Mouse (Mus musculus) MEL (cell line): ENCODE data around the gene Tmc6. TPM values are rescaled to one million over a fixed set of nuclear protein-coding genes. Genes with fewer than 3 reads are reported as not detected.

Experiments used
- DNase-seq: peaks from one replicate; pipeline ENCODE4 v3.0.0; 2011; ENCODE audit warnings: low read depth, low spot score
- H3K27ac ChIP-seq: 2 replicates; pipeline ENCODE4 v1.5.1; 2012; ENCODE audit warnings: low read depth, mild to moderate bottlenecking, control low read depth, low read length, moderate library complexity; ENCODE audit not compliant: control insufficient read depth
- H3K27me3 ChIP-seq, 2 experiments: fragments of 150-350 bp in 1 of 2; sonication (generic) in 1 of 2; 2 replicates each; pipeline ENCODE4 v1.6.1; 2012; ENCODE audit warnings: low read length in 2 of 2, mild to moderate bottlenecking in 2 of 2, improper control_type of control experiment in 1 of 2, moderate library complexity in 1 of 2; ENCODE audit not compliant: insufficient read depth in 2 of 2, control insufficient read depth in 1 of 2
- H3K36me3 ChIP-seq, 2 experiments: 2 replicates each; pipeline ENCODE4 v1.6.1; 2012 to 2014; ENCODE audit warnings: low read length in 2 of 2, improper control_type of control experiment in 1 of 2, inconsistent platforms in 1 of 2, mild to moderate bottlenecking in 1 of 2; ENCODE audit not compliant: insufficient read depth in 2 of 2, control insufficient read depth in 1 of 2
- H3K4me1 ChIP-seq, 2 experiments: fragments of 150-350 bp in 1 of 2; sonication (generic) in 1 of 2; 2 replicates each; pipeline ENCODE4 v1.6.1; 2012; ENCODE audit warnings: low read length in 2 of 2, improper control_type of control experiment in 1 of 2, mild to moderate bottlenecking in 1 of 2; ENCODE audit not compliant: insufficient read depth in 2 of 2, control insufficient read depth in 1 of 2
- H3K4me3 ChIP-seq, 2 experiments: fragments of 150-350 bp in 1 of 2; sonication (generic) in 1 of 2; 2 replicates each; pipeline ENCODE4 v1.5.1; 2012; ENCODE audit warnings: low read depth in 2 of 2, low read length in 2 of 2, mild to moderate bottlenecking in 2 of 2, moderate library complexity in 2 of 2, control low read depth in 1 of 2, improper control_type of control experiment in 1 of 2; ENCODE audit not compliant: control insufficient read depth in 1 of 2, insufficient read depth in 1 of 2
- H3K79me2 ChIP-seq: 2 replicates; pipeline ENCODE4 v1.6.1; 2012; ENCODE audit warnings: mild to moderate bottlenecking, low read length, moderate library complexity; ENCODE audit not compliant: control insufficient read depth, poor library complexity, insufficient read depth
- H3K9ac ChIP-seq: 2 replicates; pipeline ENCODE4 v1.6.1; 2012; ENCODE audit warnings: low read depth, mild to moderate bottlenecking, control low read depth, low read length, moderate library complexity; ENCODE audit not compliant: control insufficient read depth, poor library complexity, severe bottlenecking
- H3K9me3 ChIP-seq: fragments of 150-350 bp; sonication (generic); replicated peaks from 2 replicates; pipeline ENCODE4 v1.6.1; 2012; ENCODE audit warnings: mild to moderate bottlenecking, low read length, improper control_type of control experiment, moderate library complexity; ENCODE audit not compliant: insufficient read depth
- BHLHE40 ChIP-seq: IDR thresholded peaks from 2 replicates; pipeline ENCODE4 v1.6.1; 2012; ENCODE audit warnings: low read depth, mild to moderate bottlenecking, inconsistent platforms, low read length, improper control_type of control experiment, borderline replicate concordance
- CHD1 ChIP-seq: IDR thresholded peaks from 2 replicates; pipeline ENCODE4 v1.6.1; 2012; ENCODE audit warnings: low read depth, mild to moderate bottlenecking, inconsistent platforms, low read length, improper control_type of control experiment
- CTCF ChIP-seq, 3 experiments: IDR thresholded peaks in 2 of 3; conservative IDR thresholded peaks in 1 of 3; 2 replicates each; pipeline ENCODE4 v1.5.1; 2011 to 2012; ENCODE audit warnings: low read length in 3 of 3, low read depth in 2 of 3, mild to moderate bottlenecking in 2 of 3, improper control_type of control experiment in 1 of 3, inconsistent platforms in 1 of 3, mixed read lengths in 1 of 3, moderate library complexity in 1 of 3; ENCODE audit not compliant: control insufficient read depth in 1 of 3, insufficient read depth in 1 of 3, poor library complexity in 1 of 3, severe bottlenecking in 1 of 3
- E2F4 ChIP-seq: IDR thresholded peaks from 2 replicates; pipeline ENCODE4 v1.6.1; 2011; ENCODE audit warnings: low read depth, low read length, improper control_type of control experiment, borderline replicate concordance
- ELF1 ChIP-seq: IDR thresholded peaks from 2 replicates; pipeline ENCODE4 v1.6.1; 2014; ENCODE audit warnings: low read depth, mild to moderate bottlenecking, inconsistent platforms, low read length, improper control_type of control experiment, moderate library complexity
- ETS1 ChIP-seq: IDR thresholded peaks from 2 replicates; pipeline ENCODE4 v1.6.1; 2012; ENCODE audit warnings: low read depth, mild to moderate bottlenecking, inconsistent platforms, low read length, improper control_type of control experiment, moderate library complexity
- GATA1 ChIP-seq: IDR thresholded peaks from 2 replicates; pipeline ENCODE4 v1.6.1; 2011; ENCODE audit warnings: low read depth, low read length, improper control_type of control experiment
- HCFC1 ChIP-seq: IDR thresholded peaks from 2 replicates; pipeline ENCODE4 v1.6.1; 2012; ENCODE audit warnings: low read depth, mild to moderate bottlenecking, inconsistent platforms, low read length, improper control_type of control experiment, moderate library complexity
- JUND ChIP-seq: IDR thresholded peaks from 2 replicates; pipeline ENCODE4 v1.6.1; 2011; ENCODE audit warnings: low read depth, mild to moderate bottlenecking, improper control_type of control experiment, low read length
- KAT2A ChIP-seq: conservative IDR thresholded peaks from 2 replicates; pipeline ENCODE4 v1.6.1; 2012; ENCODE audit warnings: low read depth, low read length, improper control_type of control experiment, inconsistent platforms
- MAX ChIP-seq: IDR thresholded peaks from 2 replicates; pipeline ENCODE4 v1.6.1; 2011; ENCODE audit warnings: low read length, improper control_type of control experiment
- MAZ ChIP-seq: IDR thresholded peaks from 2 replicates; pipeline ENCODE4 v1.6.1; 2012; ENCODE audit warnings: low read depth, mild to moderate bottlenecking, inconsistent platforms, low read length, improper control_type of control experiment
- MXI1 ChIP-seq: IDR thresholded peaks from 2 replicates; pipeline ENCODE4 v1.6.1; 2011; ENCODE audit warnings: mild to moderate bottlenecking, low read depth, low read length, improper control_type of control experiment
- MYB ChIP-seq: IDR thresholded peaks from 2 replicates; pipeline ENCODE4 v1.6.1; 2011; ENCODE audit warnings: mild to moderate bottlenecking, low read depth, low read length, improper control_type of control experiment
- MYC ChIP-seq: IDR thresholded peaks from 2 replicates; pipeline ENCODE4 v1.6.1; 2011; ENCODE audit warnings: low read depth, mild to moderate bottlenecking, low read length, improper control_type of control experiment, moderate library complexity
- NRF1 ChIP-seq: IDR thresholded peaks from 2 replicates; pipeline ENCODE4 v1.6.1; 2014; ENCODE audit warnings: low read depth, mild to moderate bottlenecking, inconsistent platforms, low read length, improper control_type of control experiment, moderate library complexity; ENCODE audit not compliant: poor library complexity, insufficient read depth, severe bottlenecking
- POLR2AphosphoS2 ChIP-seq: IDR thresholded peaks from 2 replicates; pipeline ENCODE4 v1.6.1; 2011; ENCODE audit warnings: low read length, improper control_type of control experiment
- POLR2AphosphoS5 ChIP-seq: IDR thresholded peaks from 2 replicates; pipeline ENCODE4 v1.6.1; 2012; ENCODE audit warnings: low read depth, borderline replicate concordance, mild to moderate bottlenecking, inconsistent platforms, low read length, moderate library complexity, mixed read lengths
- RAD21 ChIP-seq: IDR thresholded peaks from 2 replicates; pipeline ENCODE4 v1.6.1; 2011; ENCODE audit warnings: mild to moderate bottlenecking, low read depth, low read length, improper control_type of control experiment
- RCOR1 ChIP-seq: IDR thresholded peaks from 2 replicates; pipeline ENCODE4 v1.6.1; 2012; ENCODE audit warnings: low read depth, mild to moderate bottlenecking, inconsistent platforms, low read length, improper control_type of control experiment
- SMC3 ChIP-seq: IDR thresholded peaks from 2 replicates; pipeline ENCODE4 v1.6.1; 2011; ENCODE audit warnings: low read depth, low read length, improper control_type of control experiment
- TAL1 ChIP-seq: IDR thresholded peaks from 2 replicates; pipeline ENCODE4 v1.6.1; 2012; ENCODE audit warnings: mild to moderate bottlenecking, inconsistent platforms, low read length, moderate library complexity, mixed read lengths
- TCF12 ChIP-seq: IDR thresholded peaks from 2 replicates; pipeline ENCODE4 v1.6.1; 2014; ENCODE audit warnings: low read depth, mild to moderate bottlenecking, inconsistent platforms, low read length, improper control_type of control experiment, moderate library complexity
- UBTF ChIP-seq: IDR thresholded peaks from 2 replicates; pipeline ENCODE4 v1.6.1; 2012; ENCODE audit warnings: low read depth, mild to moderate bottlenecking, inconsistent platforms, low read length, improper control_type of control experiment, moderate library complexity, borderline replicate concordance; ENCODE audit not compliant: insufficient read depth
- USF1 ChIP-seq: IDR thresholded peaks from 2 replicates; pipeline ENCODE4 v1.6.1; 2014; ENCODE audit warnings: low read depth, mild to moderate bottlenecking, inconsistent platforms, low read length, improper control_type of control experiment, moderate library complexity
- ZC3H11A ChIP-seq: IDR thresholded peaks from 2 replicates; pipeline ENCODE4 v1.6.1; 2012; ENCODE audit warnings: low read depth, mild to moderate bottlenecking, inconsistent platforms, low read length, improper control_type of control experiment
- ZKSCAN1 ChIP-seq: IDR thresholded peaks from 2 replicates; pipeline ENCODE4 v1.6.1; 2012; ENCODE audit warnings: low read depth, mild to moderate bottlenecking, inconsistent platforms, low read length, improper control_type of control experiment, moderate library complexity
- ZMIZ1 ChIP-seq: IDR thresholded peaks from 2 replicates; pipeline ENCODE4 v1.6.1; 2012; ENCODE audit warnings: low read depth, mild to moderate bottlenecking, inconsistent platforms, low read length, improper control_type of control experiment, moderate library complexity
- polyA plus RNA-seq, 2 experiments: library from polyadenylated mRNA; stranded (reverse) in 1 of 2; unstranded in 1 of 2; fragments of >175 nt in 1 of 2; fragments of >200 nt in 1 of 2; gene quantifications; 2 replicates each; pipeline versions ENCODE4 v1.2.1 to v1.2.4; 2012; ENCODE audit warnings: low replicate concordance in 2 of 2, low read depth in 1 of 2; ENCODE audit not compliant: insufficient read length in 2 of 2, insufficient read depth in 1 of 2, missing spikeins in 1 of 2
- total RNA-seq: library from RNA; depleted of rRNA; stranded (reverse); fragments of 300-350 nt; gene quantifications from 2 replicates; pipeline ENCODE4 v1.2.3, GENCODE M21; 2012

The Tmc6 gene
- total and polyA plus RNA-seq, 3 experiments = 48.8 to 61.2 TPM; not detected in 1

DNA sequence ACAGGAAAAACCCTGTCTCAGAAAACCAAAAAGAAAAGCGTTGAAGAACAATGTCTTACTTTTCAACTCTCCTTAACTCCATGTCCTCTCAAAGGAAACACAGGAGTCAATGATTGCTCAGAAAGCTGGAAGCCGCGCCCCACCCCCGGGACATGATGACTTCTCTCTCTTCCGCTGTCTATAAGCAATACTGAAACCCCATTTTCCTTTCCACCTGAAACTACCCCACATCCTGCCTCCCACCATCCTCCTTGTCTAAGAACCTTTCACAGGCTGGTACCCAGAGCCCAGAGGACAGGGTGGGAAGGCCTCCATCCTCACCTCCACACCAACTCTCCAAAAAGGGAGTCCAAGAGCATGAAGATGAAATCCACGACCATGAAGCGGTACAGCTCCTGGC, 9.6 kb downstream of the Tmc6 start:
- Histone ChIP-seq H3K4me1 (no peaks in the 10 kb centered on the region), H3K4me3 (no peak overlapping the region), H3K9ac (no peak overlapping the region), H3K27me3 (no peaks in the 10 kb centered on the region), H3K79me2 (no peaks in the 10 kb centered on the region), H3K27ac (no peak overlapping the region), H3K9me3 (no peaks in the 10 kb centered on the region), H3K36me3 (no peaks in the 10 kb centered on the region; a peak in 2 of 4 replicates)
- TF ChIP-seq ZMIZ1 (no peak), E2F4 (no peak), MYC (no peak), UBTF (no peak), USF1 (no peak), POLR2AphosphoS5 (no peak), TAL1 (no peak), MAX (no peak), KAT2A (no peak), MYB (no peak), BHLHE40 (no peak), MAZ (no peak), CTCF (IDR thresholded peaks at IDR 0.05 in 2 of 3, conservative IDR thresholded peaks at IDR 0.05 in 1 of 3; ENCODE audit: control insufficient read depth in 1 of 3, insufficient read depth in 1 of 3, low read depth in 2 of 3, low read length in 3 of 3, poor library complexity in 1 of 3, severe bottlenecking in 1 of 3) (no peak), MXI1 (no peak), ETS1 (no peak), SMC3 (no peak)
- no peak for DNase-seq

DNA sequence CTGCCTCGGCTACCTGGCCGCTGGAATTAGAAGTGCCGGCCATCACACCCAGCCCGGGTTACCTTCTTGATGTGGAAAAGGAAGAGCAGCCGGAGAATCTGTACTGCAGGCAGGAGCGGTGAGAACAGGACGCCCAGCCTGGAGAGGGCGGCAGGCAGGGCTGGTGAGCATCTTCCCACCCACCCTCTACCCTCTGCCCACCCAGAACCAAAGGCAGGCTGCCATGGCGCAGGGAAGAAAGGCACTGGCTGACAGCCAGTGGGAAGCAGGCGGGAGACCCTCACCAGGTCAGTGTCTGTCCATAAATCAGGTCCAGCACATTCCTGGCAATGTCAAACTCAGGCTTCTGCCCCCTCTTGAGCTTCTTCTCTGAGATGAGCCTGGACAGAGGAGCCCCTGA, 11.6 kb downstream of the Tmc6 start:
- Histone ChIP-seq H3K27me3 (no peaks in the 10 kb centered on the region), H3K9ac (no peak overlapping the region), H3K79me2 (no peaks in the 10 kb centered on the region), H3K9me3 (no peaks in the 10 kb centered on the region), H3K36me3 (no peaks in the 10 kb centered on the region; a peak in 2 of 4 replicates), H3K27ac (no peak overlapping the region), H3K4me1 (no peaks in the 10 kb centered on the region), H3K4me3 (no peak overlapping the region)
- no peak for TF ChIP-seq MAX
- DNase-seq = no peak

DNA sequence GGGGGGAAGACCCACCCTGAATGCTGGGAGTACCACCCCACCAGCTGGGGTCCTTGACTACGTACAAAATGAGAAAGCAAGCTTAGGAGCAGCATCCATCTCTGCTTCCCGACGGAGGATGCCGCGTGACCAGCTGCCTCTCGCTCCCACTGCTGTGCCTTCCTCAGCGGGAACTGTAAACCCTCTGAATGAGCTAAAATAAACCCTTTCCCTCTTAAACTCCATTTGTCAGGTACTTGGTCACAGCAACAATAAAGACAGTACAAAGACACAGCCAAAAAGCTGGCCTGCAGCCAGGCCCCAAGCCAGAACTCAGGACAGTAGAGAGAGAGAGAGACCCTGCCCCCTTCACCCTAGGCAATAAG, 12.3 kb downstream of the Tmc6 start:
- no peak for DNase-seq
- H3K9me3 ChIP-seq = no peaks in the 10 kb centered on the region
- H3K4me1 ChIP-seq = no peaks in the 10 kb centered on the region
- TF ChIP-seq TAL1 (no peak), MYC (no peak), MAX (no peak), POLR2AphosphoS5 (no peak), POLR2AphosphoS2 (no peak), TCF12 (no peak), GATA1 (no peak), CHD1 (no peak), HCFC1 (no peak), RCOR1 (no peak), JUND (no peak), ZKSCAN1 (no peak), ELF1 (no peak), BHLHE40 (no peak), RAD21 (no peak), NRF1 (no peak), UBTF (no peak), MAZ (no peak), ZC3H11A (no peak)
- H3K36me3 ChIP-seq = no peaks in the 10 kb centered on the region; a peak in 2 of 4 replicates
- H3K27ac ChIP-seq = no peak overlapping the region
- no peaks in the 10 kb centered on the region for H3K27me3 ChIP-seq
- H3K79me2 ChIP-seq = no peaks in the 10 kb centered on the region
- no peak overlapping the region for H3K9ac ChIP-seq
- H3K4me3 ChIP-seq = no peak overlapping the region
